Comparison of ENCODE assay signal across 10 mouse cellular contexts in the genomic region with DNA sequence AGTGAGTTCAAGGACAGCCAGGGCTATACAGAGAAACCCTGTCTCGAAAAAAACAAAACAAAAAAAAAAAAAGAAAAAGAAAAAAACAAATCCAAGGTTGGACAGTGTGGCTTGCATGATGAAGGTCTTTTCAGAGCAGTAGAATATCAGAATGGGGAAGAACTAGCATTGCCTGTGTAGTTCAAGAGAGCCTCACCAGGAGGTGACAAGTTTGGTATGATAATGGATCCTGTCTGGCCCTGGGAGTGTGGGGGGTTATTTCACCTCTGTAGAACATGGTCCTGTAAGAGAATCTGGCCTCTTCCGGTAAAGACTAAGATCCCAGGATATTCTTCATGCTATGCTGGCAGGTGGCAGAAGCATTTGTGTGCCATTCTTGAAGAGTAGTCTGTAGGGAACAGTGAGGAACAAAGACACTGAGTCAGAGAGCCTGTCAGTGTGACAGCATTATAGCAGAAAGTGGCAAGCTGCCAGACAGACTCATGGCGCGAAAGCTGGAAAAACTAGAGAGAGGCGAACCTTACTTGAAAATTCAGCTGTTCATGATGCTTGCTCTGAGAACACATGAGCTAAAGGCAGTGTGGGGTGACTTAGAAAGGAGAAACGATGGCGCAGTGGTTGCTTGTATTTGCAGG. TPM values are rescaled to one million over a fixed set of nuclear protein-coding genes. Genes with fewer than 3 reads are reported as not detected.
DNase-seq lines count a peak whose midpoint lies in the region; ATAC-seq and TF ChIP-seq lines count a peak whose summit lies in the region.
"Had no signal": no experiment of that assay in that cellular context is flagged by ENCODE, and none has a peak within 500 bp of the region (broad histone marks: within the 10 kb centered on the region; RNA-seq: fewer than 3 reads in every experiment).

No protein-coding gene starts in this region.

- H3K36me3 ChIP-seq in limb, embryonic 14.5 days (ENCODE audit: control insufficient read depth, insufficient read depth, low read length): peaks cover 83% of the 10 kb centered on the region
- peaks cover 98% of the 10 kb centered on the region for H3K36me3 ChIP-seq in limb, embryonic 10.5 days
- H3K36me3 ChIP-seq in kidney, adult 2 months (ENCODE audit: control insufficient read depth, insufficient read depth, low read length): peaks cover 8% of the 10 kb centered on the region

- peak; percentile 59 for DNase-seq in limb, embryonic 14.5 days (ENCODE audit: low spot score)
- no peak for DNase-seq in limb, embryonic 10.5 days (ENCODE audit: low spot score)
- DNase-seq in left cerebral cortex, adult 11 months (ENCODE audit: low spot score): peak; percentile 66
- DNase-seq in right cerebral cortex, postnatal 25 days: peak; percentile 52
- DNase-seq in spleen, postnatal 4 days (ENCODE audit: low spot score in 2 of 2): no peak
- no peak for DNase-seq in kidney, adult 2 months
- no peak for DNase-seq in embryo, embryonic 11 days
- DNase-seq: kidney, postnatal 36 days had no signal

- H3K9me3 ChIP-seq in limb, embryonic 14.5 days (ENCODE audit: control insufficient read depth, low read length): no peaks in the 10 kb centered on the region
- H3K9me3 ChIP-seq in limb, embryonic 10.5 days (replicated peaks): no peaks in the 10 kb centered on the region

- TF ChIP-seq CTCF in kidney, adult 2 months (conservative IDR thresholded peaks at IDR 0.05; ENCODE audit: insufficient read depth, insufficient read length, low read depth, low read length): no peak

- H3K9ac ChIP-seq in limb, embryonic 14.5 days (ENCODE audit: low read depth, low read length, severe bottlenecking): no peak overlapping the region

- no peak overlapping the region for H3K4me2 ChIP-seq in limb, embryonic 14.5 days (replicated peaks; ENCODE audit: low read depth, low read length, severe bottlenecking)

- H3K4me3 ChIP-seq in limb, embryonic 14.5 days (replicated peaks; ENCODE audit: low read length): no peak overlapping the region
- H3K4me3 ChIP-seq in limb, embryonic 10.5 days: no peak overlapping the region
- H3K4me3 ChIP-seq in kidney, adult 2 months (ENCODE audit: insufficient read depth, low read depth, low read length): no peak overlapping the region

- H3K27me3 ChIP-seq in limb, embryonic 14.5 days (ENCODE audit: control insufficient read depth, insufficient read depth, low read length): no peaks in the 10 kb centered on the region
- no peaks in the 10 kb centered on the region for H3K27me3 ChIP-seq in limb, embryonic 10.5 days (ENCODE audit: low read depth, poor library complexity, severe bottlenecking)
- H3K27me3 ChIP-seq in kidney, adult 2 months (replicated peaks; ENCODE audit: control insufficient read depth, insufficient read depth, low read length): no peaks in the 10 kb centered on the region

- 84% methylated on average over 7 of the region's 7 CpGs for WGBS in limb, embryonic 14.5 days
- WGBS in limb, embryonic 10.5 days: 94% methylated on average over 7 of the region's 7 CpGs
- 74% methylated on average over 7 of the region's 7 CpGs for WGBS in kidney, adult 2 months

- peaks cover 10% of the 10 kb centered on the region; the same call in 1 of the 2 replicates for H3K4me1 ChIP-seq in limb, embryonic 14.5 days (ENCODE audit: control insufficient read depth, insufficient read depth, low read length)
- H3K4me1 ChIP-seq in limb, embryonic 10.5 days: no peaks in the 10 kb centered on the region
- H3K4me1 ChIP-seq in kidney, adult 2 months (ENCODE audit: control insufficient read depth, insufficient read depth, low read length): no peaks in the 10 kb centered on the region; the same call in 1 of the 2 replicates

- ATAC-seq in limb, embryonic 14.5 days (ENCODE audit: low FRiP score, low read depth): no peak
- peak; percentile 72; the same call in 1 of the 2 replicates for ATAC-seq in frontal cortex, adult (ENCODE audit: low TSS enrichment)
- ATAC-seq: lung, postnatal 0 days had no signal

- TF ChIP-seq POLR2A in limb, embryonic 14.5 days (IDR thresholded peaks at IDR 0.05; ENCODE audit: borderline replicate concordance, extremely low read depth, insufficient read depth, insufficient read length): no peak
- no peak for TF ChIP-seq POLR2A in kidney, adult 2 months (IDR thresholded peaks at IDR 0.05; ENCODE audit: low read depth, low read length)

- no peak overlapping the region for H3K27ac ChIP-seq in limb, embryonic 14.5 days (replicated peaks; ENCODE audit: low read depth, low read length)
- H3K27ac ChIP-seq in limb, embryonic 10.5 days: no peak overlapping the region
- no peak overlapping the region for H3K27ac ChIP-seq in kidney, adult 2 months (ENCODE audit: insufficient read depth, low read depth, low read length)

RNA-seq across cellular contexts. Expression of gene Sh2b3, which starts 58.8 kb away (rescaled TPM):
- 24.1 and 34.9 TPM in 2 replicates for polyA plus RNA-seq in limb, embryonic 14.5 days (2012; rRNA removed)
- polyA plus RNA-seq in limb, embryonic 14.5 days (2014; fragmentation: Nextera tagmentation; extraction: Ambion mirVana): 18.5 and 19.7 TPM in 2 replicates
- polyA plus RNA-seq in limb, embryonic 10.5 days (2016; fragmentation: Nextera tagmentation; extraction: Ambion mirVana): 10.9 and 11.2 TPM in 2 replicates
- polyA plus RNA-seq in kidney, adult 2 months (2012; rRNA removed): 19.7 and 20.8 TPM in 2 replicates

Comparison
In these comparisons a context has a peak if more than half of its experiments do, and no peak if none do; other contexts are left out.
1. DNase-seq: peak in limb, embryonic 14.5 days (single experiment), left cerebral cortex, adult 11 months (single experiment) and right cerebral cortex, postnatal 25 days (single experiment); none in limb, embryonic 10.5 days (single experiment), spleen, postnatal 4 days (0 of 2), kidney, adult 2 months (single experiment) and embryo, embryonic 11 days (single experiment).